Mouse (Mus musculus): Measurements from ENCODE around the gene Usp39. TPM values are rescaled to one million over a fixed set of nuclear protein-coding genes. Genes with fewer than 3 reads are reported as not detected.
A peak's percentile ranks its signal among the peaks of the same experiment; 100 is the strongest.

Gene Usp39
- polyA plus RNA-seq, 1 experiment: 31.5 TPM

DNA sequence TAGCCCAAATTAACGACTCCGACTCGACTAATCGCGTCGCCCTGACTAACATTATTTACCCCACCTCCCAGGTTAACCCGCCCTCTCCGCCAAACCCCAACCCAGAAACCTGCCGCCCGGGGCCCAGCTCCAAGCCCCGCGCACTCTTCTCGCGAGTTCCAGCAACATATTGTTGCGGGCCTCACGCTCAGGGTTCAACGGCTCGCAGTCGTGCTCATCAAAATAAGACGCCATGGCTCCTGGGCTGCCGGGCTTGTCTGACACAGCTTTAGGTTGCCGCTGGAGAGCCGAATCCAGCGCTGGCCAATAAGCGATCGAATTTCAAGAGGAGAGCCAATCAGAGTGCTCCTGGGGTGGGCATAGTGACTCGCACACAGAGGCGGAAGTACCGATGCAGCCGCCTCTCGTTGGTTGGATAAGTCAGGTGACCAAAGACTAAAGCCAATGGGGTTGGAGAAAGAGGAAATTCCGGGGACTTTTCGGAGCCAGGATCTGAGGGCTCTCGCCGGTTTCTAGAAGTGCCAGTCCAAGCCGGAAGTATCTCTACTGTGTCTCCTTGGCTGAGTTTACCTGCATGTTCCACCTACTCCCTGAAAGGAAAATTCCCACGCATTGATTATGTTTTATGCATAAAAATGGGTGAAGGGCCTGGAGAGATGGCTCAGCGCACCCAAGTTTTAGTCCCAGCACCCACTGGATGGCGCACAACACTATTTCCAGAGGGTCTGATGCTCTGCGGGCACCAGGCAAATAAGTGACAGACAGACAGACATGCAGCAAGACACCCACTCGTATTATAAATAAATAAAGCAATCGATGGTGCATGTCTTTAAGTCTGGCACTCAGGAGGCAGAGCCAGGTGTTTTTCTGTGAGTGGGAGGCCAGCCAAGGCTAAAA lies 17.4 kb upstream of the Usp39 start:
- Histone ChIP-seq H3K4me1 (ENCODE audit: control insufficient read depth, insufficient read depth, low read length) (peaks cover 8% of the 10 kb centered on the region), H3K27me3 (ENCODE audit: control insufficient read depth, insufficient read depth, low read length) (no peaks in the 10 kb centered on the region), H3K27ac (ENCODE audit: insufficient read depth, low read length) (peak overlapping the region; percentile 48; the same call in 1 of the 2 replicates), H3K4me3 (replicated peaks; ENCODE audit: insufficient read depth, low read depth, low read length) (peak overlapping the region; percentile 75)
- peak; percentile 81 for TF ChIP-seq POLR2A (IDR thresholded peaks at IDR 0.05; ENCODE audit: borderline replicate concordance, insufficient read depth, low read length)
- peak; percentile 37; the same call in 1 of the 2 replicates for TF ChIP-seq CTCF (IDR thresholded peaks at IDR 0.05; ENCODE audit: borderline replicate concordance, insufficient read depth, low read depth, low read length)
- WGBS: under 1% methylated on average over 42 of the region's 42 CpGs
- peak; percentile 96 to 98 for DNase-seq

- H3K27me3 ChIP-seq (ENCODE audit: control insufficient read depth, insufficient read depth, low read length): no peaks in the 10 kb centered on the region
- no peak overlapping the region for H3K4me3 ChIP-seq (replicated peaks; ENCODE audit: insufficient read depth, low read depth, low read length)
- H3K4me1 ChIP-seq (ENCODE audit: control insufficient read depth, insufficient read depth, low read length): peaks cover 14% of the 10 kb centered on the region
- TF ChIP-seq CTCF (IDR thresholded peaks at IDR 0.05; ENCODE audit: borderline replicate concordance, insufficient read depth, low read depth, low read length) (no peak), POLR2A (IDR thresholded peaks at IDR 0.05; ENCODE audit: borderline replicate concordance, insufficient read depth, low read length) (no peak)
- no peak for DNase-seq
- WGBS: 44% methylated on average over 5 of the region's 5 CpGs
- H3K27ac ChIP-seq (ENCODE audit: insufficient read depth, low read length): no peak overlapping the region
These were observed 16.2 kb upstream of the Usp39 start for GRCm38 (mm10) chr6:72361121-72361551.

- Histone ChIP-seq H3K4me3 (replicated peaks; ENCODE audit: insufficient read depth, low read depth, low read length) (no peak overlapping the region), H3K27me3 (ENCODE audit: control insufficient read depth, insufficient read depth, low read length) (no peaks in the 10 kb centered on the region), H3K4me1 (ENCODE audit: control insufficient read depth, insufficient read depth, low read length) (peaks cover 16% of the 10 kb centered on the region), H3K27ac (ENCODE audit: insufficient read depth, low read length) (no peak overlapping the region)
- no peak for TF ChIP-seq CTCF (IDR thresholded peaks at IDR 0.05; ENCODE audit: borderline replicate concordance, insufficient read depth, low read depth, low read length)
- no peak for TF ChIP-seq POLR2A (IDR thresholded peaks at IDR 0.05; ENCODE audit: borderline replicate concordance, insufficient read depth, low read length)
- WGBS: 19% methylated on average over 7 of the region's 7 CpGs
- no peak for DNase-seq
These were observed 15.6 kb upstream of the Usp39 start for GRCm38 (mm10) chr6:72360599-72360935.

GRCm38 (mm10) chr6:72359891-72360598 lies 15.1 kb upstream of the Usp39 start:
- Histone ChIP-seq H3K4me1 (ENCODE audit: control insufficient read depth, insufficient read depth, low read length) (peaks cover 16% of the 10 kb centered on the region), H3K4me3 (replicated peaks; ENCODE audit: insufficient read depth, low read depth, low read length) (no peak overlapping the region), H3K27ac (ENCODE audit: insufficient read depth, low read length) (no peak overlapping the region), H3K27me3 (ENCODE audit: control insufficient read depth, insufficient read depth, low read length) (no peaks in the 10 kb centered on the region)
- no peak for TF ChIP-seq CTCF (IDR thresholded peaks at IDR 0.05; ENCODE audit: borderline replicate concordance, insufficient read depth, low read depth, low read length)
- TF ChIP-seq POLR2A (IDR thresholded peaks at IDR 0.05; ENCODE audit: borderline replicate concordance, insufficient read depth, low read length): no peak
- 57% methylated on average over 11 of the region's 11 CpGs for WGBS
- DNase-seq: no peak

DNA sequence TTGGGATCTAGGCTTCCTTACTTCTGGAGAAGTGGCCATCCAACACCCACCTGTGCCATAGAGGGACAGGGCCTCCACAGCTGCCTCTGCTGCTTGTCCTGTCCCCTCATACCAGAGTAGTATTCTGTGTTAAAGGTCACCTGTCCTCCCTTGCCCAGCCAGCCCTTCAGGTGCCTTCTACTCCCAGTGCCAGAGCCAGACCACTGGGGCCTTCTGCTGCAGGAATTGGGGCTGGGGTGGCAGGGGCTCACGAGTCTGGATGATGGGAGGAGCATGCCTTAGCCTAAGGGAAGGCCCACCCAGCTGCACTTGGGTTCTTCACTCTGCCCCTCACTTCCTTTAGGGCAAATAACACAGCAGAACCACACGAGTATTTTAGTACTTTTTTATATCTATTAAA lies 14.4 kb upstream of the Usp39 start:
- WGBS: 65% methylated on average over 2 of the region's 2 CpGs
- TF ChIP-seq POLR2A (IDR thresholded peaks at IDR 0.05; ENCODE audit: borderline replicate concordance, insufficient read depth, low read length): no peak
- no peak for TF ChIP-seq CTCF (IDR thresholded peaks at IDR 0.05; ENCODE audit: borderline replicate concordance, insufficient read depth, low read depth, low read length)
- no peak for DNase-seq
- Histone ChIP-seq H3K27me3 (ENCODE audit: control insufficient read depth, insufficient read depth, low read length) (no peaks in the 10 kb centered on the region), H3K4me1 (ENCODE audit: control insufficient read depth, insufficient read depth, low read length) (peaks cover 18% of the 10 kb centered on the region), H3K4me3 (replicated peaks; ENCODE audit: insufficient read depth, low read depth, low read length) (no peak overlapping the region), H3K27ac (ENCODE audit: insufficient read depth, low read length) (no peak overlapping the region)

DNA sequence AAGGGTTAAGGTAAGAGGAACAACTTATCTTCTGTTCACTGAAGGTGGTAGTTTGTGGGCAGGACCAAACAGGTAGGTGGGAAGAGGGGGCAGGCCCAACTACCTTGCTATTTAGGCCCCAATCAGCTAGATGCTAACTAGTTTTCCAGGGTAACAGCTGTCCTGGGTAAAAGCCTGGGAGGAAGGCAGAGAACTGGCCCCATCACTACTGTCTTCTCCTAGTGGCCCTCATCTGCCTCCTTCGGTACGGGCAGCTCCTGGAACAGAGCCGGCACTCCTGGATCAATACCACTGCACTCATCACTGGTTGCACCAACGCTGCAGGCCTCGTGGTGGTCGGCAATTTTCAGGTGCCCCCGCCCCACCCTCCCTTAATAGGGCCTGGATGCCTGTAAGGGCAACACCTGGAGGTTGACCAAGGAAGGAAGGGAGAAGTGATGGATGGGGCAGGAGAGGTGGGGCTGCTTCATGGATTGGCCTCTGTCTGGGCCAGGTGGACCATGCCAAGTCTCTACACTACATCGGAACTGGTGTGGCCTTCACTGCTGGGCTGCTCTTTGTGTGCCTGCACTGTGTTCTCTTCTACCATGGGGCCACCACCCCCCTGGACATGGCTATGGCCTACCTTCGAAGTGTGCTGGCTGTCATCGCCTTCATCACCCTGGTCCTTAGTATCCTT lies 13.2 kb upstream of the Usp39 start:
- no peak for DNase-seq
- Histone ChIP-seq H3K4me1 (ENCODE audit: control insufficient read depth, insufficient read depth, low read length) (peaks cover 18% of the 10 kb centered on the region), H3K27ac (ENCODE audit: insufficient read depth, low read length) (no peak overlapping the region), H3K4me3 (replicated peaks; ENCODE audit: insufficient read depth, low read depth, low read length) (no peak overlapping the region), H3K27me3 (ENCODE audit: control insufficient read depth, insufficient read depth, low read length) (no peaks in the 10 kb centered on the region)
- WGBS: 82% methylated on average over 10 of the region's 10 CpGs
- TF ChIP-seq POLR2A (IDR thresholded peaks at IDR 0.05; ENCODE audit: borderline replicate concordance, insufficient read depth, low read length) (no peak), CTCF (IDR thresholded peaks at IDR 0.05; ENCODE audit: borderline replicate concordance, insufficient read depth, low read depth, low read length) (no peak)

- TF ChIP-seq CTCF (IDR thresholded peaks at IDR 0.05; ENCODE audit: borderline replicate concordance, insufficient read depth, low read depth, low read length) (no peak), POLR2A (IDR thresholded peaks at IDR 0.05; ENCODE audit: borderline replicate concordance, insufficient read depth, low read length) (no peak)
- H3K4me1 ChIP-seq (ENCODE audit: control insufficient read depth, insufficient read depth, low read length): peaks cover 18% of the 10 kb centered on the region
- DNase-seq: no peak
- no peak overlapping the region for H3K4me3 ChIP-seq (replicated peaks; ENCODE audit: insufficient read depth, low read depth, low read length)
- no peak overlapping the region for H3K27ac ChIP-seq (ENCODE audit: insufficient read depth, low read length)
- H3K27me3 ChIP-seq (ENCODE audit: control insufficient read depth, insufficient read depth, low read length): no peaks in the 10 kb centered on the region
- 42% methylated on average over 5 of the region's 5 CpGs for WGBS
These were observed 12.4 kb upstream of the Usp39 start for GRCm38 (mm10) chr6:72357164-72358079.
